Mouse (Mus musculus) kidney, adult 2 months (tissue): Measurements from ENCODE around the gene Eef1e1.

ENCODE experiments used
- CTCF ChIP-seq: fragments of 200-500 bp; conservative IDR thresholded peaks from 2 replicates; pipeline ENCODE4 v1.5.1; 2011; ENCODE audit warnings: low read depth, mild to moderate bottlenecking, control low read depth, low read length, moderate library complexity, mixed read lengths; ENCODE audit not compliant: insufficient read depth, insufficient read length
- POLR2A ChIP-seq: fragments of 200-500 bp; IDR thresholded peaks from one replicate; pipeline ENCODE4 v1.6.1; 2011; ENCODE audit warnings: low read depth, low read length, control low read depth

GRCm38 (mm10) chr13:38641414-38641813 lies 17.4 kb downstream of the Eef1e1 start:
- TF ChIP-seq CTCF (no peak), POLR2A (no peak)
